Mouse (Mus musculus): Measurements from ENCODE around the gene Crls1.

The Crls1 gene

GRCm38 (mm10) chr2:132846407-132847358 is at the start of gene Crls1:
Crls1 (plus strand) TSS chr2:132846666.
- DNase-seq (ENCODE audit: low spot score in 2 of 2) = peak; percentile 89 to 96

GRCm38 (mm10) chr2:132802976-132803375 is 43.5 kb upstream of the Crls1 start:
- no peak for DNase-seq (ENCODE audit: low spot score in 2 of 2)

GRCm38 (mm10) chr2:132815608-132816314 is 30.7 kb upstream of the Crls1 start, which contains the start of the genes Trmt6 and Mcm8:
Trmt6 (minus strand) TSS chr2:132816055.
Mcm8 (plus strand) TSS chr2:132816141.
- DNase-seq (ENCODE audit: low spot score in 2 of 2) = peak; percentile 84 to 88

- no peak for DNase-seq (ENCODE audit: low spot score in 2 of 2)
Measured at GRCm38 (mm10) chr2:132841071-132841470, 5.4 kb upstream of the Crls1 start.

- no peak for DNase-seq (ENCODE audit: low spot score in 2 of 2)
Measured at GRCm38 (mm10) chr2:132847581-132847980, 1.1 kb downstream of the Crls1 start.

- no peak for DNase-seq (ENCODE audit: low spot score in 2 of 2)
Measured at GRCm38 (mm10) chr2:132848361-132848760, 1.9 kb downstream of the Crls1 start.

- DNase-seq (ENCODE audit: low spot score in 2 of 2) = no peak
Measured at GRCm38 (mm10) chr2:132849141-132849540, 2.7 kb downstream of the Crls1 start.

- no peak for DNase-seq (ENCODE audit: low spot score in 2 of 2)
Measured at GRCm38 (mm10) chr2:132853051-132853450, 6.6 kb downstream of the Crls1 start.

GRCm38 (mm10) chr2:132856333-132856732 is 9.9 kb downstream of the Crls1 start:
- no peak for DNase-seq (ENCODE audit: low spot score in 2 of 2)

- DNase-seq (ENCODE audit: low spot score in 2 of 2) = no peak
Measured at GRCm38 (mm10) chr2:132860435-132860834, 14.0 kb downstream of the Crls1 start.

- DNase-seq (ENCODE audit: low spot score in 2 of 2) = no peak
Measured at GRCm38 (mm10) chr2:132861456-132861855, 15.0 kb downstream of the Crls1 start.

- DNase-seq (ENCODE audit: low spot score in 2 of 2) = no peak
Measured at GRCm38 (mm10) chr2:132863325-132863724, 16.9 kb downstream of the Crls1 start.

- DNase-seq (ENCODE audit: low spot score in 2 of 2) = no peak
Measured at GRCm38 (mm10) chr2:132867521-132867920, 21.1 kb downstream of the Crls1 start.

GRCm38 (mm10) chr2:132869682-132870081 is 23.2 kb downstream of the Crls1 start:
- DNase-seq (ENCODE audit: low spot score in 2 of 2) = no peak

- no peak for DNase-seq (ENCODE audit: low spot score in 2 of 2)
Measured at GRCm38 (mm10) chr2:132870286-132870685, 23.8 kb downstream of the Crls1 start.

- no peak for DNase-seq (ENCODE audit: low spot score in 2 of 2)
Measured at GRCm38 (mm10) chr2:132871663-132872062, 25.2 kb downstream of the Crls1 start.

- no peak for DNase-seq (ENCODE audit: low spot score in 2 of 2)
Measured at GRCm38 (mm10) chr2:132873657-132874326, 27.3 kb downstream of the Crls1 start.

GRCm38 (mm10) chr2:132876991-132877390 is 30.5 kb downstream of the Crls1 start:
- DNase-seq (ENCODE audit: low spot score in 2 of 2) = no peak

GRCm38 (mm10) chr2:132879261-132880044 is 33.0 kb downstream of the Crls1 start:
- DNase-seq (ENCODE audit: low spot score in 2 of 2) = peak in 1 of 2 experiments; percentile 26

- DNase-seq (ENCODE audit: low spot score in 2 of 2) = no peak
Measured at GRCm38 (mm10) chr2:132880844-132881645, 34.6 kb downstream of the Crls1 start, which contains the start of gene Lrrn4. Lrrn4 (minus strand) TSS chr2:132880891.

Data from frontal cortex, postnatal 10 days (tissue).